Mouse (Mus musculus) adrenal gland, postnatal 14 days (tissue): ENCODE data around the gene Olfr1395. TPM values are rescaled to one million over a fixed set of nuclear protein-coding genes. Genes with fewer than 3 reads are reported as not detected.
A peak's percentile ranks its signal among the peaks of the same experiment; 100 is the strongest.

Experiments
- DNase-seq: peaks from one replicate; pipeline ENCODE4 v3.0.0; 2021; ENCODE audit warnings: mixed read lengths
- long read RNA-seq, 2 experiments: library from polyadenylated mRNA; stranded (forward); transcript quantifications; one replicate each; pipeline ENCODE4 v2.0.0; 2021
- total RNA-seq: library from RNA; stranded (reverse); gene quantifications from 2 replicates; pipeline ENCODE4 v1.2.3, GENCODE M21; 2021

Gene Olfr1395
- total RNA-seq = not detected in 2 replicates
- long read RNA-seq, experiment 1 = 0 reads
- long read RNA-seq, experiment 2 = 0 reads

- no peak for DNase-seq
These were observed at the start of gene Olfr1395 for GRCm38 (mm10) chr11:49141974-49142373. Gene Olfr1395 (plus strand): TSS chr11:49142274.

DNA sequence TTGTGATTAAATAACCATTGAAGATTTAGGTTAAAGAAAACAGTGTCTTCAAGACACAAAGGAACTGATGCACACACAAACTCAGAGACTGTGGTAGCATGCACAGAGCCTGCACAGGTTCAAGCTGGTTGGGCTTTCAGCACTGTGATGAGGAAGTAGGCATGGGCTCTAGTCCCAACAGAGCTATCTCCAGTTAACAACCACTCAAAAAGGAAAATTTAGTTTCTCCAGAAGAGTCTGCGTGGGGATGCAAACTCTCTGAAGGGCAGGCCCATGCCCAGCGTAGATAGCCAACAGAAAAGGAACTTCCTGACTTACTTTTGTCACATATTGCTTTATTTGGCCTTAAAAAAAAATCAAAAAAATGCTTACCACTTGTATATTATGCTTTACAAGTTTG, 49.3 kb upstream of the Olfr1395 start:
- DNase-seq = no peak

- DNase-seq = no peak
These were observed 48.0 kb upstream of the Olfr1395 start for GRCm38 (mm10) chr11:49093861-49094660.

DNA sequence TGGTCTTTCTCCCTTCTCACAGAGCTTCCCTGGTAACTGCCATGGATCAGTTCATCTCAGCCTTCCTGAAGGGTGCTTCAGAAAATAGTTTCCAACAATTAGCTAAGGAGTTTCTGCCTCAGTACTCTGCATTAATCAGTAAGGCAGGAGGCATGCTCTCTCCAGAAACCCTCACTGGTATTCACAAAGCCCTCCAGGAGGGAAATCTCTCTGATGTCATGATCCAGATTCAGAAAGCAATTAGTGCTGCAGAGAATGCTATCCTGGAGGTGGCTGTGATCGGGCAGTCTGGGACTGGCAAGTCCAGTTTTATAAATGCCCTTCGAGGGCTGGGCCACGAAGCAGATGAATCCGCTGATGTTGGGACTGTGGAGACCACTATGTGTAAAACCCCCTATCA, 46.7 kb upstream of the Olfr1395 start:
- no peak for DNase-seq

GRCm38 (mm10) chr11:49100409-49100808, 41.7 kb upstream of the Olfr1395 start:
- DNase-seq = no peak

DNA sequence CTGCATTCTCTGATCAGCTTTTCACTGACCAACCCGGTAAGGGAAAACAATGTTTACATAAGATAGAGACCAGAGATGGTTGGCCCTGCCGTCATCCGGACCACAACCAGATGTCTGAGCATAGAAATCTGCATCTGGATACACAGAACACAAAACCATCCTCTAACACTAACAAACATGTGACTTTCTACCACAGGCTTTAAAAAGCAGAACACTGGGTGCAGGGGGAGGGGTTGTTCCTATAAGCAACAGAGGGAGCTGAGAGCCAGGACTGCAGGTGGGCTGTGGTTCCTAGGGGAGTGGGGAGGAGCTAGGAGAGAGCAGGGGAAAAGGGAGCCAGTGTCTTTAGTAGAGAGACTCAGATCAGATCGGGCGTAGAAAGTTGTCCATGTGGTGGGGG, 40.6 kb upstream of the Olfr1395 start:
- DNase-seq = no peak

DNA sequence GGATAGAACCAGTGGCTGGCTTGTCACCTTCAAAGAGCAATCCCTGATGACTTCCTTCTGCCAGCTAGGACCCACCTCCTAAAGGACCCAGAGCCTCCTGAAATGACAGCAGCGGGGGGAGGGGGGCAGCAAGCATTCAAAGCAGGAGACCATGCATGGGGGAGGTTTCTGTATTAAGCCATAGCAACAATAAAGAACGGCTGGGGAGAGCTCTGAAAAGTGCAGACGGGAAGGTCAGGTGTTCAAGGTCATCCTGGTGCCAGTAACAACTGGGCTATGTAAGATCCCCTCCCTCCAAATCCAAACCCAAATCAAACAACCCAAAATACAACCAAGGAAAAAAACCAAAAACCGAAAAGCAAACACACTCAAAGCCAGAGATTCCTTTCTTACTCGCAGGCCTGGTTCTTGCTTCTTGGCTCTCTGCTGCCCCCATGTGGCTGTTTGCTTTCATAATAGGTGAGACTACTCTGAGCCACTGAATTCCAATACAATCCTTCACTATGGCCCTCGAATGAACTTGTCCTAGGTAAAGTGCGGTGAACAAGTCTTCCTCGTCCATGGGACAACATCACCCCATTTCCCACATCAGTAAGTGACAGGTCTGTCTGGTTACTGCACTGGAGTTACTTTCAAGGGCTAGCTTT, 38.9 kb upstream of the Olfr1395 start:
- DNase-seq = peak; percentile 93

DNA sequence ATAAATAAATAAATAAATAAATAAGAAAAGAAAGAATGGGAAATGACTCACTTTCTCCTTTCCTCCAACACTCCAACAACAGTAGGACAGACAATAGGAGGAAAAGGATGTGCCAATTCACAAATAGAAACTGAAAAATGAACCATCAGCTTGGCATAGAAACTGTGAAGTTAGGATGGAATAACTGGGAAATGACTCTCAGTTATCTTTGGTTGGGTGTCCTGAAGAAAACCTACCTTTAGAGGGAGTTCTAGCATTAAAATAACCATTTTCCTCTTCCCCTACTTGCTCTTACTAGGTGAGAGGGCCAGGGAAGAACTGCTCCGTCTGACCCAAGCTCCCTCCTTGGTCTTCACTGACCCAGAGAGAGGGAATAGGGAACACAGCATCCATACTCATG, 36.3 kb upstream of the Olfr1395 start:
- DNase-seq = no peak

DNA sequence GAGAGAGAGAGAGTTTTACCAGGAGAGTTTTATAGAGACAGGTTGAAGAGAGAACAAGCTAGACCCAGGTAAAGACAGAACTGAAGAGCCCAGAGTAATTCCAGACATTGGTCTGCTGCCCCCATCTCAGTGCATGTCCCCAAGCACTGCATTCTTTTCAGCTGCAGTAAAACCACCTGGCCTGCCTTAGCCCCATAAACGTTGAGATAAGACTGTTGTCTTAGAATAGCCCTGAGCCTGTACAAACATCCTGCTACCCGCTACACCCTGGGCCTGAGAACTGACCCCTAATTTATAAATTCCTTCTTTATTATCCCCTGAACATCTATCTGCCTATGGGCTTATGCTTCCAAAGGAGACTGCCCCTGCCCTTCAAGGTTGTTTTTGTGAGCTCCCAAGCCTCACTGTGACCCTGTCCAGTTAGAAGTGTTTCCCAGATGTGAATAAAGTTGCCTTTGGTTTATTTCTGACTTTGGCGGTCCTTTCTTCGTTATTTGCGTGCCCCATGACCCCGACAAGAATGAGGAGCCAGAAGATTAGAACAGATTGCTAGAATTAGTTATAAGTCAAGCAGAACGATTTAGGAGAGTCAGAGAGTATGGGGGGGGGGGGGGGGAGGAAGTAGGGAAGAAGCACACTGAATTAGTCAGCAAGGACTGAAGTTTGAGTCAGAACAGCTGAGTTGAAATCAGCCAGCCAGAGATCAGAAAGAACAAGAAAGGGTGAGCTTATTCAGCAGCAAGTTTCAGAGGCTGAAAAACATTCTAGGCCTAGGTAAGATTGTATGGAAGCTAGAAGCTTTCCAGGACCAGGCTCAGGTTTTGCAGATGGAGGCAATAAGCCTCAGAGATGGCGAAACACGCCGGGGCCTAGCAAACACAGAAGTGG, 34.2 kb upstream of the Olfr1395 start:
- DNase-seq = no peak

DNA sequence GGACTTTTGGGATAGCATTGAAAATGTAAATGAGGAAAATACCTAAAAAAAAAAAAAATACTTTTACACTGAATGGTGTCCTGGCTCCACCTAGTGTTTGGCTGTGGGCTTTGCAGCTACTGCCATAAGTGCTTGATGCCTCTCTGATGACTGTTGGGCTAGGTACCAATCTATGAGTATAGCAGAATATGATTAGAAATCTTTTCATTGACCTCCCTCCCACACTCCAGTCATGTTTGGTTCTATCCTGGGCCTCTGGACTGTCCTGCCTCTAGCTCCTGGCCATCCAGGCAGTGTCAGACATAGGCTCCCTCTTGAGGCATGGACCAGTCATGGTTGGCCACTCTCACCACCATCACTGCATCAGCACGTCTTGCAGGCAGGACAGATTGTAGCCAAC, 33.2 kb upstream of the Olfr1395 start:
- peak; percentile 41 for DNase-seq

DNA sequence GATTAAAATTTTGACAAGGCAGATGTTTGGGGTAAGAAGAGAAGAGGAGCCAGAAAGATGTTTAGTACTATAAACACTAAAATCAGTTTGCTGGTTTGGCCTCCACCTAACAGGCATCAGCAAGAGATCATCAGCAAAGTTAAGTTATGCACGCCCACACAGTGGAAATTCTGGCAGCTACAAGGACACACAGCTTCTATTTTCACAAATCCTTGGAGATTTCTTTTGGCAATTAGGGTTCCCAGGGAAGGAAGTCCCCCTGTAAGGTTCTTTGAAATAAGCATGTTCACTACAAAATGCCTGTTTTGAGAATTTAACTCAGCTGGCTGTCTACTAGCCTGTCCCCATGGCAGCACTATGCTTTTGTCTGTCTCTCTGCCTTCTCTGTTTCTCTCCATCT, 31.1 kb upstream of the Olfr1395 start:
- DNase-seq = no peak

DNA sequence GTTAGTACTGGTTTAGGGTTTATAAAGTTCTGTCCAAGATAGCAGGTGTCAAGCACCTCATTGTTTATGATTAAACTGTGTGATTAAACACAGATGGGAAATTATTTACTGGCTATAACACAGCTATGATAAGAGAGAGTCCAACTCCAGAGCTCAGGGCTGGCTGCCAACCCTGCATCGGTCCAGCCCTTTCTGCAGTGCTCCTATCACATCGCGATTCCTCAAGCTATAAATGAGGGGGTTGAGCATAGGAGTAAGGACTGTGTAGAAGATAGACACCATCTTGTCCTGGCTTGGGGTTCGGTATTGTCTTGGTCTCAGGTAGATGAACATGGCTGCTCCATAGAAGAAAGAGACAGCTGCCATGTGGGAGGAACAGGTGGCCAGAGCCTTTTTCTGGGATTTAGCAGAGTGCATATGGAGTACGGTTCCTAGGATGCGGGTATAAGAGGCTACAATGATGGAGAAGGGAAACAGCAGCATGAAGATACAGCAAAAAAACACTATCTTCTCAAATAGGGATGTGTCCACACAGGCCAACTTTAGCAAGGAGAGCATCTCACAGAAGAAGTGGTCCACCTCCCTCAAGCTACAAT, 29.4 kb upstream of the Olfr1395 start:
- no peak for DNase-seq

GRCm38 (mm10) chr11:49114158-49114557, 27.9 kb upstream of the Olfr1395 start:
- no peak for DNase-seq

- no peak for DNase-seq
These were observed 27.3 kb upstream of the Olfr1395 start, which contains the start of gene Olfr1396 for GRCm38 (mm10) chr11:49114774-49115173. Gene Olfr1396 (minus strand): TSS chr11:49114874.

DNA sequence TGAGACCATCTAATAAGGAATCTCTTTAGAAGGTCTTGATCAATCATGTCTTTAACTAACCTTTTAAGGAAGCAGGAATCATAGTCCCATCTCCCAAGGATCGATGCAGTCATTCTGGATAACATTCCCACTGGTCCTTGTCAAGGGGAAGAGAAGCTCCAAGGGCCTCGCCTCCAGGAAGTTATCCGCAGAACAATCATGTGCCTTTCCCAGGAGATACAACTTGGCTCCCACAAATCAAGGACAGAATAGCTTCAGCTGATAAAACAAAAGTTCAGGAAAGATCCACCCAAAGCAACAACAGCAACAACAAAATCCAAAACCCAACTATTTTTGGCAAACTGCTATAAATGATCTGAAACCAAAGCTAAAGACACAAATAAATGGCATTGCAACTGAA, 22.4 kb upstream of the Olfr1395 start:
- no peak for DNase-seq

DNA sequence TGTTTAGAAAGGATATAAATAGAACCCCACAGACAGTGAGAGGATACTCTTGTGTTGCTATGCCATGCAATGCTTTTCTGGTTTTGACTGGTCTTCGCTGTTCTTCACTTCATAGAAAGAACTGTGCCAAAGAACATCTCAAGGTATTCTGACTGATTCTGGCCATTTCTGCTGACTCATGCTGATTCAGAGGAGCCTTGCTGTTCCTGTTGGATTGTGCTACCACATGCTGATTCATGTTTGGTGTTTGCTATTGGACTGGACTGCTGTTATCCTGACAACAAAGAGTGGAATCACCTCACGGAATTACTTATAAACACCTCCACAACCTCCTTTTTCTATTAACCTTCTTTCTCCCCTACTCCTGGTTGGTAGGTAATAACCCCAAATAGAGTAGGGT, 17.9 kb upstream of the Olfr1395 start:
- DNase-seq = no peak

- DNase-seq = no peak
These were observed 12.0 kb downstream of the Olfr1395 start, which contains the start of gene Olfr1394 for GRCm38 (mm10) chr11:49154077-49154476. Gene Olfr1394 (plus strand): TSS chr11:49154377.

- no peak for DNase-seq
These were observed 15.0 kb downstream of the Olfr1395 start for GRCm38 (mm10) chr11:49156821-49157814.

GRCm38 (mm10) chr11:49168839-49169611, 27.0 kb downstream of the Olfr1395 start:
- DNase-seq = peak; percentile 25

DNA sequence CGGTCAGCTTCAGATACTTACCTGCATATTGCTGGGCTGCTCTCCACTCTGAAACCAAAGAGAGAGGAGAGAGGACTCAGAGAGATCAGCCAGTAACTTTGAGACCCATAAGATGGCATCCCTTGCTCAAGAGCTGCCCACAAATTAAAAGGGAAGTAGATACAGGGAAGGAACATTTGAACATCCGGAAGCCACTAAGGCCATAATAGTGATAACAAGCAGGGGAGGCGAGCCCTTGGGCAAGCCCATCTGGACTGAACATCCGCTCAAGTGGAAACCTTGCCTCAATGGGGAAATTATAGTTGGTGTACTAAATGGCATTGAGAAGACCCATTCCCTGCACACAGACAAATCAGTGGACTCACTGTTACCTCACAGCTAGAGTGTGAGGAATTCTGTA, 28.5 kb downstream of the Olfr1395 start:
- DNase-seq = no peak
